Mouse (Mus musculus) CD4-positive, CD25-positive, alpha-beta regulatory T cell, adult 2 months (primary cell): Measurements from ENCODE around the gene Ugt1a10.
"Not testable (repeated sequence)": the region's sequence is repeated elsewhere in the genome, so short reads cannot be mapped to it uniquely, and the experiment has no call there.

Source experiments
- DNase-seq: peaks from one replicate; pipeline ENCODE4 v3.0.0-alpha.2; 2012; ENCODE audit warnings: low read depth, low spot score

Gene Ugt1a10

GRCm38 (mm10) chr1:88094941-88095492 is 39.8 kb downstream of the Ugt1a10 start, which contains the start of gene Ugt1a7c:
Ugt1a7c (plus strand) TSS chr1:88095062.
- DNase-seq = peak; percentile 3

GRCm38 (mm10) chr1:88098546-88098945 is 43.4 kb downstream of the Ugt1a10 start:
- not testable (repeated sequence) for DNase-seq

GRCm38 (mm10) chr1:88099691-88100090 is 44.5 kb downstream of the Ugt1a10 start:
- DNase-seq = not testable (repeated sequence)

- DNase-seq = not testable (repeated sequence)
These were observed 47.8 kb downstream of the Ugt1a10 start, which contains the start of gene Ugt1a6b for GRCm38 (mm10) chr1:88103019-88103418. Ugt1a6b (plus strand) TSS chr1:88103252.

GRCm38 (mm10) chr1:88103697-88104468 is 48.7 kb downstream of the Ugt1a10 start:
- not testable (repeated sequence) for DNase-seq

- DNase-seq = no peak
These were observed 49.7 kb downstream of the Ugt1a10 start for GRCm38 (mm10) chr1:88104667-88105430.

GRCm38 (mm10) chr1:88105656-88106055 is 50.5 kb downstream of the Ugt1a10 start:
- DNase-seq = no peak

- not testable (repeated sequence) for DNase-seq
These were observed 53.9 kb downstream of the Ugt1a10 start for GRCm38 (mm10) chr1:88109027-88109557.

GRCm38 (mm10) chr1:88109604-88110003 is 54.4 kb downstream of the Ugt1a10 start:
- not testable (repeated sequence) for DNase-seq

- DNase-seq = not testable (repeated sequence)
These were observed 57.6 kb downstream of the Ugt1a10 start for GRCm38 (mm10) chr1:88112769-88113168.

- DNase-seq = not testable (repeated sequence)
These were observed 65.4 kb downstream of the Ugt1a10 start for GRCm38 (mm10) chr1:88120550-88120949.

- peak; percentile 12 for DNase-seq
These were observed 66.3 kb downstream of the Ugt1a10 start for GRCm38 (mm10) chr1:88121521-88121920.

GRCm38 (mm10) chr1:88125827-88126360 is 70.7 kb downstream of the Ugt1a10 start:
- not testable (repeated sequence) for DNase-seq

- not testable (repeated sequence) for DNase-seq
These were observed 73.9 kb downstream of the Ugt1a10 start for GRCm38 (mm10) chr1:88129091-88129490.

- DNase-seq = not testable (repeated sequence)
These were observed 75.0 kb downstream of the Ugt1a10 start for GRCm38 (mm10) chr1:88130223-88130622.

- peak; percentile 8 for DNase-seq
These were observed 78.8 kb downstream of the Ugt1a10 start for GRCm38 (mm10) chr1:88133908-88134456.

GRCm38 (mm10) chr1:88134457-88135011 is 79.3 kb downstream of the Ugt1a10 start, which contains the start of gene Ugt1a6a:
Ugt1a6a (plus strand) TSS chr1:88134809.
- DNase-seq = not testable (repeated sequence)

- not testable (repeated sequence) for DNase-seq
These were observed 80.2 kb downstream of the Ugt1a10 start for GRCm38 (mm10) chr1:88135229-88135904.

GRCm38 (mm10) chr1:88136646-88137045 is 81.5 kb downstream of the Ugt1a10 start:
- no peak for DNase-seq

- no peak for DNase-seq
These were observed 82.1 kb downstream of the Ugt1a10 start for GRCm38 (mm10) chr1:88137264-88137663.
